ENCODE assay signal across 8 mouse cellular contexts in the genomic region with DNA sequence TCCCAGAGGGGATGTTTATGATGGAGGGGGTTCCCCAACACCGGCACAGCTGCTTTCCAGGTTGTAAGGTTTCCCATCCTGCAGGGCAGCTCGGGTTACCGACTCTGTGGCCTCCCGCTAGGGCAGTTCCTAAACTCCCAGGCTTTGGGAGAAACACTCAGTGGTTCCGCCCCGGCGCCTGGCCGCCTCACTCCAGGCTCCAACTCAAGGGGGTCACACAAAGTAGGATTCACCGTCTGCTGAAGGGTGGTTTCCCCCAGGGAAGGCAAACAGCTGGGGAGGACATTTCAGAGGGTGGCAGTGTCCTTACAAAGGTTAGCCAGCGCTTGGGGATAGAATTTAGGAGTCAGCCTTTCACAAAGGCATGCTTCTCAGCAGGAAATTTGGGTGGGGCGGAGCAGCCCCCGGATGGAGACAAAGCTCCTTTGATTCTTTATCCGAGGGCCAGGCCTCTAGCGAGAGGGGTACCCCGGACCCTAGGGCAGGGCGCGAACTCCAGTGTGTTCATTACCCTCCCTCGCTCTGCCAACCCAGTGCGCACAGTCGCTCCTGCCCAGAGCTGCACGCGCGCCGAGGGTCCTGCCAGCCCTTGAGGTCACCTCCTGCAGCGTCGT. TPM values are rescaled to one million over a fixed set of nuclear protein-coding genes. Genes with fewer than 3 reads are reported as not detected.
DNase-seq lines count a peak whose midpoint lies in the region; ATAC-seq lines count a peak whose summit lies in the region.

No protein-coding gene starts in this region.

- peaks cover 31% of the 10 kb centered on the region for H3K27me3 ChIP-seq in lung, embryonic 16.5 days (ENCODE audit: control insufficient read depth, insufficient read depth, low read depth, low read length)
- H3K27me3 ChIP-seq in forebrain, embryonic 16.5 days (replicated peaks; ENCODE audit: control insufficient read depth, insufficient read depth, low read length): peaks cover 11% of the 10 kb centered on the region
- H3K27me3 ChIP-seq in hindbrain, embryonic 16.5 days (replicated peaks; ENCODE audit: control insufficient read depth, insufficient read depth, low read length): peaks cover 15% of the 10 kb centered on the region
- peaks cover 68% of the 10 kb centered on the region for H3K27me3 ChIP-seq in megakaryocyte, embryonic 14.5 days (replicated peaks)

- peak overlapping the region; percentile 62 for H3K4me3 ChIP-seq in lung, embryonic 16.5 days (ENCODE audit: low read length)
- peak overlapping the region; percentile 47 for H3K4me3 ChIP-seq in forebrain, embryonic 16.5 days (replicated peaks; ENCODE audit: low read length)
- H3K4me3 ChIP-seq in hindbrain, embryonic 16.5 days (ENCODE audit: low read length): peak overlapping the region; percentile 53
- peak overlapping the region; percentile 92 for H3K4me3 ChIP-seq in megakaryocyte, embryonic 14.5 days (replicated peaks)

- peak overlapping the region; percentile 81 for H3K4me2 ChIP-seq in lung, embryonic 16.5 days (ENCODE audit: low read depth, low read length)
- H3K4me2 ChIP-seq in forebrain, embryonic 16.5 days (ENCODE audit: low read length): peak overlapping the region; percentile 74
- peak overlapping the region; percentile 93 for H3K4me2 ChIP-seq in hindbrain, embryonic 16.5 days (ENCODE audit: low read length)

- peak; percentile 16; the same call in 1 of the 2 replicates for ATAC-seq in lung, embryonic 16.5 days (ENCODE audit: low read depth)
- ATAC-seq in forebrain, embryonic 16.5 days: no peak; the same call in 1 of the 2 replicates
- peak; percentile 7; the same call in 1 of the 2 replicates for ATAC-seq in hindbrain, embryonic 16.5 days
- no peak for ATAC-seq in inflammation-experienced regulatory T-cells, adult 6 months

- H3K27ac ChIP-seq in lung, embryonic 16.5 days (ENCODE audit: low read length): peak overlapping the region; percentile 86
- peak overlapping the region; percentile 45; the same call in 1 of the 2 replicates for H3K27ac ChIP-seq in forebrain, embryonic 16.5 days (ENCODE audit: low read length)
- H3K27ac ChIP-seq in hindbrain, embryonic 16.5 days (ENCODE audit: low read depth, low read length): no peak overlapping the region

- DNase-seq in lung, postnatal 25 days (ENCODE audit: low spot score): no peak
- DNase-seq in layer of hippocampus, postnatal 25 days (ENCODE audit: extremely low spot score in 1 of 2, low spot score in 1 of 2): no peak
- no peak for DNase-seq in ovary, postnatal 14 days (ENCODE audit: low spot score)

- peak overlapping the region; percentile 64 for H3K9ac ChIP-seq in lung, embryonic 16.5 days (ENCODE audit: low read length)
- peak overlapping the region; percentile 24; the same call in 1 of the 2 replicates for H3K9ac ChIP-seq in forebrain, embryonic 16.5 days (replicated peaks; ENCODE audit: low read depth, low read length)
- no peak overlapping the region; the same call in 1 of the 2 replicates for H3K9ac ChIP-seq in hindbrain, embryonic 16.5 days (ENCODE audit: low read depth, low read length)

- H3K9me3 ChIP-seq in lung, embryonic 16.5 days (ENCODE audit: control insufficient read depth, low read length): no peaks in the 10 kb centered on the region
- H3K9me3 ChIP-seq in forebrain, embryonic 16.5 days (ENCODE audit: control insufficient read depth, low read length): no peaks in the 10 kb centered on the region
- no peaks in the 10 kb centered on the region for H3K9me3 ChIP-seq in hindbrain, embryonic 16.5 days (ENCODE audit: control insufficient read depth, low read length)
- H3K9me3 ChIP-seq in megakaryocyte, embryonic 14.5 days: peaks cover 3% of the 10 kb centered on the region; the same call in 1 of the 2 replicates

- no peaks in the 10 kb centered on the region for H3K36me3 ChIP-seq in lung, embryonic 16.5 days (ENCODE audit: control insufficient read depth, insufficient read depth, low read length)
- no peaks in the 10 kb centered on the region for H3K36me3 ChIP-seq in forebrain, embryonic 16.5 days (ENCODE audit: control insufficient read depth, insufficient read depth)
- H3K36me3 ChIP-seq in hindbrain, embryonic 16.5 days (ENCODE audit: control insufficient read depth, insufficient read depth, low read length): no peaks in the 10 kb centered on the region
- no peaks in the 10 kb centered on the region for H3K36me3 ChIP-seq in megakaryocyte, embryonic 14.5 days (replicated peaks; ENCODE audit: low read length)

- WGBS in lung, embryonic 16.5 days: 4% methylated on average over 26 of the region's 26 CpGs
- 5% methylated on average over 26 of the region's 26 CpGs for WGBS in forebrain, embryonic 16.5 days
- 2% methylated on average over 26 of the region's 26 CpGs for WGBS in hindbrain, embryonic 16.5 days

- peaks cover 20% of the 10 kb centered on the region for H3K4me1 ChIP-seq in lung, embryonic 16.5 days (replicated peaks; ENCODE audit: control insufficient read depth, insufficient read depth, low read length)
- H3K4me1 ChIP-seq in forebrain, embryonic 16.5 days (replicated peaks; ENCODE audit: control insufficient read depth, insufficient read depth, low read length): peaks cover 17% of the 10 kb centered on the region
- peaks cover 17% of the 10 kb centered on the region for H3K4me1 ChIP-seq in hindbrain, embryonic 16.5 days (ENCODE audit: control insufficient read depth, insufficient read depth, low read depth, low read length)
- peaks cover 21% of the 10 kb centered on the region for H3K4me1 ChIP-seq in megakaryocyte, embryonic 14.5 days

RNA-seq across cellular contexts. Expression of a gene that starts 0.5 kb away (rescaled TPM):
- 107 and 114 TPM in 2 replicates for polyA plus RNA-seq in lung, embryonic 16.5 days (2015; fragmentation: Nextera tagmentation; extraction: Ambion mirVana)
- polyA plus RNA-seq in forebrain, embryonic 16.5 days (2015; fragmentation: Nextera tagmentation; extraction: Ambion mirVana): 28.4 and 39.7 TPM in 2 replicates
- 33.7 and 58.6 TPM in 2 replicates for polyA plus RNA-seq in hindbrain, embryonic 16.5 days (2015; fragmentation: Nextera tagmentation; extraction: Ambion mirVana)
- 0.15 and 0.34 TPM in 2 replicates for polyA plus RNA-seq in megakaryocyte, embryonic 14.5 days (2012; ENCODE audit: insufficient read depth, low replicate concordance)
- polyA plus RNA-seq in inflammation-experienced regulatory T-cells, adult 6 months (2017; shearing (Covaris generic)): 1 to 10 TPM in 1 of 3 experiments, under 1 TPM in 2; 0.35 to 1.1 (median 0.70) TPM
- 1 to 10 TPM; 3.1 to 3.4 TPM for total RNA-seq in layer of hippocampus, postnatal 25 days (2021)

Comparison
In these comparisons a context has a peak if more than half of its experiments do, and no peak if none do; other contexts are left out.
1. ATAC-seq: peak in lung, embryonic 16.5 days (single experiment) and hindbrain, embryonic 16.5 days (single experiment); none in forebrain, embryonic 16.5 days (single experiment) and inflammation-experienced regulatory T-cells, adult 6 months (single experiment).
2. RNA of a gene that starts 0.5 kb away (polyA plus RNA-seq): 107 to 114 TPM in lung, embryonic 16.5 days, 33.7 to 58.6 TPM in hindbrain, embryonic 16.5 days and 28.4 to 39.7 TPM in forebrain, embryonic 16.5 days; 0.35 to 1.1 TPM in inflammation-experienced regulatory T-cells, adult 6 months and 0.15 to 0.34 TPM in megakaryocyte, embryonic 14.5 days; every median in the first group is over 10 times any median in the second.
3. Peak in every context shown above with its lines, with median percentiles within 50 percentile points of each other: H3K4me2 ChIP-seq and H3K4me3 ChIP-seq.